Mouse (Mus musculus) bone marrow, adult 2 months (tissue): ENCODE measurements around the gene Triml2.

Source experiments
- CTCF ChIP-seq: fragments of 200-500 bp; IDR thresholded peaks from 2 replicates; pipeline ENCODE4 v1.5.1; 2011; ENCODE audit warnings: low read length, control low read depth; ENCODE audit not compliant: control insufficient read depth, insufficient read depth
- POLR2A ChIP-seq: fragments of 200-500 bp; IDR thresholded peaks from 2 replicates; pipeline ENCODE4 v1.6.1; 2011; ENCODE audit warnings: low read depth, mild to moderate bottlenecking, control low read depth, low read length, borderline replicate concordance; ENCODE audit not compliant: control insufficient read depth

DNA sequence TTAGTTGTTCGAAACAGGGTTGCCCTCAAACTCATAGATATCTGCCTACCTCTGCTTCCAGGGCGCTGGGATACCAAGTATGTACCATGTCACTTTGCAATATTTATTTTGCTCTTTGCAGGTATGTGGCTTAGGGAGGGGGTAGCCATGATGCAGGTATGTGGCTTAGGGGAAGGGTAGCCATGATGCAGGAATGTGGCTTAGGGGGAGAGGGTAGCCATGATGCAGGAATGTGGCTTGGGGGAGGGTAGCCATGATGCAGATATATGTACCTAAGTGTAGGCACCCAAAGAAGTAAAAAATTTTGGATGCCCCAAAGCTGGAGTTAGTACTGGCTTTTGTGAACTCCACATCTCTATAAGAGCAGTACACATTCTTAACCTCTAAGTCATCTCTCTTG is 1.9 kb downstream of the Triml2 start:
- TF ChIP-seq POLR2A (no peak), CTCF (no peak)
